Mouse (Mus musculus) midbrain, embryonic 14.5 days (tissue): ENCODE data around the gene Spsb2. TPM values are rescaled to one million over a fixed set of nuclear protein-coding genes. Genes with fewer than 3 reads are reported as not detected.
A peak's percentile ranks its signal among the peaks of the same experiment; 100 is the strongest.

Experiments
- ATAC-seq: fragments of 200-750 bp; cut with Nextera tagmentation; 2 replicates; pipeline ENCODE4 v1.8.0; 2017; ENCODE audit warnings: moderate number of reproducible peaks, moderate library complexity; ENCODE audit not compliant: low FRiP score, low TSS enrichment
- DNase-seq: peaks from one replicate; pipeline ENCODE4 v3.0.0-alpha.2; 2015
- H3K27ac ChIP-seq: fragments of 300-500 bp; sonication (generic); replicated peaks from 2 replicates; pipeline ENCODE4 v1.5.1; 2014; ENCODE audit warnings: mild to moderate bottlenecking, low read depth, low read length, moderate library complexity
- H3K27me3 ChIP-seq: fragments of 300-500 bp; sonication (generic); 2 replicates; pipeline ENCODE4 v1.6.1; 2014; ENCODE audit warnings: low read length, control low read depth, mixed read lengths; ENCODE audit not compliant: control insufficient read depth, insufficient read depth
- H3K36me3 ChIP-seq: fragments of 300-500 bp; sonication (generic); 2 replicates; pipeline ENCODE4 v1.6.1; 2014; ENCODE audit warnings: low read length, control low read depth; ENCODE audit not compliant: control insufficient read depth, insufficient read depth
- H3K4me1 ChIP-seq: fragments of 300-500 bp; sonication (generic); 2 replicates; pipeline ENCODE4 v1.6.1; 2014; ENCODE audit warnings: mild to moderate bottlenecking, antibody characterized with exemption, low read length, control low read depth; ENCODE audit not compliant: control insufficient read depth, insufficient read depth
- H3K4me2 ChIP-seq: fragments of 300-500 bp; sonication (generic); 2 replicates; pipeline ENCODE4 v1.6.1; 2014; ENCODE audit warnings: mild to moderate bottlenecking, low read length, moderate library complexity
- H3K4me3 ChIP-seq: fragments of 300-500 bp; sonication (generic); replicated peaks from 2 replicates; pipeline ENCODE4 v1.5.1; 2014; ENCODE audit warnings: low read depth, low read length
- H3K9ac ChIP-seq: fragments of 300-500 bp; sonication (generic); replicated peaks from 2 replicates; pipeline ENCODE4 v1.6.1; 2014; ENCODE audit warnings: mild to moderate bottlenecking, low read length, moderate library complexity
- H3K9me3 ChIP-seq: fragments of 300-500 bp; sonication (generic); 2 replicates; pipeline ENCODE4 v1.6.1; 2016; ENCODE audit warnings: low read length, control low read depth, mixed read lengths; ENCODE audit not compliant: control insufficient read depth
- WGBS: fragments of 180-500 bp; shearing (Covaris S2); extraction: QIAGEN DNeasy Blood & Tissue Kit; methylation state at CpG from one replicate; pipeline ENCODE4 v1.1.7; 2014; 5-methylcytosine and 5-hydroxymethylcytosine counted together
- polyA plus RNA-seq: library from polyadenylated mRNA; unstranded; fragments of >200 nt; fragmentation: Nextera tagmentation; extraction: Ambion mirVana; gene quantifications from 2 replicates; pipeline ENCODE4 v1.2.1, GENCODE M21; 2014

The Spsb2 gene
- polyA plus RNA-seq, 1 experiment from 2014 or later = 6.3 TPM

DNA sequence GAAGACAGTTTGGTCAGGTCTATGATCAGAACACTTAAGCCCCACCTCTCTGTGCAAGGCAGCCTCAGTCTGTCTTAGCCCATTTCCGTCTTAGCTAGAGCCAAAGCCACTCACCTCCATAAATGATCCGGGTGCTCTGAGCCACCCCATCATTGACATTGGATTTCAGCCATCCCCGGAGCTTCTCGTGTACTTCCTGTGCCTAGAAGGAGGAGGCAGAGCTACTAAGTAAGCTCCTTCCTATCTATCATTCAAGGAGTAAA lies 2.9 kb downstream of the Spsb2 start:
- ATAC-seq = no peak
- Histone ChIP-seq H3K4me3 (no peak overlapping the region), H3K27me3 (no peaks in the 10 kb centered on the region), H3K9ac (no peak overlapping the region), H3K36me3 (peaks cover 29% of the 10 kb centered on the region), H3K4me2 (peak overlapping the region; percentile 4; the same call in 1 of the 2 replicates), H3K27ac (no peak overlapping the region), H3K4me1 (peaks cover 42% of the 10 kb centered on the region), H3K9me3 (no peaks in the 10 kb centered on the region)
- 89% methylated on average over 4 of the region's 4 CpGs for WGBS
- DNase-seq = no peak

DNA sequence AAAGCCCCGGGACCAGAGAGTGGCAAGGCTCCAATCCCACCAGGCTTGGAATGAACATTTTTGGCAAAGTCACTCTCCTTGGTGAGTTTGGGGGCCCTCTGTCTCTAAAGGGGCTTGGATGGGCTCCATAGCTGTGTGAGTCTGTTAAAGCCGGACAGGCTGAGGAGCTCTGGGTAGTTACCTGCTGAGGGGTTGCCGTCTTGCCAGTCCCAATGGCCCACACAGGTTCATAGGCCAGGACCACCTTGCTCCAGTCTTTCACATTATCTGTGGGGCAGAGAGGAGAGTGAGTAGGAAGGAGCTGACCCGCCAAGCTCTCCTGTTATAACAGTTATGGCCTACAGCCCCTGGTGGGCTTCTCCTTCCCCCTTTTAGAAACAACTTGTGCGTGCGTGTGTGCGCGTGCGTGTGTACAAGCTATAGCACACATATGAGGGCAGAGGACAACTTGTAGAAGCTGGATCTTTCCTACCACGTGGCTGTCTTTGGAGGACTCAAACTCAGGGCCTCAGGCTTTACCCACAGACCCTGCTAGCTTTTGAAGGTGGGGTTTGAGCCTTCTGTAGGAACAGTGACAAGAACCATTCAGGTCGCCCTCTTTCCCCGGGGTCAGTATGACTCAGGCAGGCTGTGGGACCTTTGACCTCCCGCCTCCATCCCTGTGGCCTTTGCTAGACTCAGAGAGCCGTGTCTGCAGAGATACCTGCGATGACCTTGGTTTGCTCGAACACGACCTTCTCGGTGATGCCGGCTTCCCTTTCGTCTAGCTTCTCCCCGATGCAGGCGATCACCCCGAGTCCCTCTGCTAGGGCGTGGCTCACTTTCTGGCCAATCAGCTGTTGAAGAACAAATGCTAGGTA lies 3.5 kb downstream of the Spsb2 start:
- H3K27ac ChIP-seq = no peak overlapping the region
- no peak overlapping the region for H3K9ac ChIP-seq
- WGBS = 87% methylated on average over 24 of the region's 24 CpGs
- DNase-seq (no peak), ATAC-seq (no peak)
- H3K27me3 ChIP-seq = no peaks in the 10 kb centered on the region
- H3K4me3 ChIP-seq = peak overlapping the region; percentile 62
- peaks cover 35% of the 10 kb centered on the region for H3K36me3 ChIP-seq
- H3K4me1 ChIP-seq = peaks cover 40% of the 10 kb centered on the region
- no peaks in the 10 kb centered on the region for H3K9me3 ChIP-seq
- peak overlapping the region; percentile 92 for H3K4me2 ChIP-seq

DNA sequence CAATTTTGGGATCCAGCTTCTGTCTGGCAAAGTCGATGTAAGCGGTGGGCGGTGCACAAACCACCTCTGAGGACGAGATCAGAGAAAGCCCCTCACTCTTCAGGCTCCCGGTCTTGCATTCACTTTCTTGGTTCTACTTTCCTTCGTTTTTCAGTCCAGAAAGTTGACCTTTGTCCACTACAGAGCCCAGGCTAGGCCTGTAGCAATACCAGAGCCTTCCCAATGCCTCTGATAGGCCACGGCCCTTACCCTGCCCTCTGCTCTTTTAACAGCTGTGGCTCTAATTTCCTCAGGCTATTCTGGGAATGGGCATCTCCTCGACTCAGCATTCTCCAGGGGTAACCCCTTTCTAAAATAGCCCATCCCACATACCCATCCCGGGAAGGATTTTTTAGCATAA lies 4.4 kb downstream of the Spsb2 start:
- H3K36me3 ChIP-seq = peaks cover 44% of the 10 kb centered on the region
- DNase-seq (peak; percentile 9), ATAC-seq (no peak)
- no peaks in the 10 kb centered on the region for H3K9me3 ChIP-seq
- H3K4me2 ChIP-seq = peak overlapping the region; percentile 92
- H3K9ac ChIP-seq = peak overlapping the region; percentile 73
- WGBS = 19% methylated on average over 9 of the region's 9 CpGs
- peak overlapping the region; percentile 62 for H3K4me3 ChIP-seq
- peak overlapping the region; percentile 85 for H3K27ac ChIP-seq
- no peaks in the 10 kb centered on the region for H3K27me3 ChIP-seq
- H3K4me1 ChIP-seq = peaks cover 40% of the 10 kb centered on the region

- Histone ChIP-seq H3K4me2 (peak overlapping the region; percentile 92), H3K9ac (peak overlapping the region; percentile 73), H3K27me3 (no peaks in the 10 kb centered on the region), H3K27ac (peak overlapping the region; percentile 85), H3K4me1 (peaks cover 39% of the 10 kb centered on the region), H3K9me3 (no peaks in the 10 kb centered on the region), H3K4me3 (peak overlapping the region; percentile 62), H3K36me3 (peaks cover 50% of the 10 kb centered on the region)
- WGBS = 0% methylated on average over 18 of the region's 18 CpGs
- peak; percentile 66 for ATAC-seq
- DNase-seq = peak; percentile 87
Observed at GRCm38 (mm10) chr6:124813496-124813895, 5.0 kb downstream of the Spsb2 start.

GRCm38 (mm10) chr6:124813933-124814332 lies 5.5 kb downstream of the Spsb2 start, which contains the start of gene Tpi1:
Gene Tpi1, minus strand, starts transcription at chr6:124814296.
- Histone ChIP-seq H3K4me3 (peak within 1 kb of the TSS; percentile 62), H3K27me3 (no peaks in the 10 kb centered on the region), H3K27ac (peak within 1 kb of the TSS; percentile 85), H3K36me3 (peaks cover 55% of the 10 kb centered on the region), H3K9me3 (no peaks in the 10 kb centered on the region), H3K9ac (peak within 1 kb of the TSS; percentile 73), H3K4me2 (peak within 1 kb of the TSS; percentile 92), H3K4me1 (peaks cover 35% of the 10 kb centered on the region)
- under 1% methylated on average over 22 of the region's 22 CpGs for WGBS
- ATAC-seq (peak; percentile 81), DNase-seq (peak; percentile 88)

GRCm38 (mm10) chr6:124814448-124814847 lies 6.0 kb downstream of the Spsb2 start:
- Histone ChIP-seq H3K9me3 (no peaks in the 10 kb centered on the region), H3K27me3 (no peaks in the 10 kb centered on the region), H3K4me2 (peak overlapping the region; percentile 92), H3K27ac (0 out of 2 replicates have a peak overlapping the region, but pooled peaks have one; percentile 85), H3K4me1 (peaks cover 29% of the 10 kb centered on the region), H3K36me3 (peaks cover 60% of the 10 kb centered on the region), H3K9ac (no peak overlapping the region), H3K4me3 (peak overlapping the region; percentile 62)
- DNase-seq = no peak
- peak; percentile 55; the same call in 1 of the 2 replicates for ATAC-seq
- WGBS = 41% methylated on average over 8 of the region's 8 CpGs

DNA sequence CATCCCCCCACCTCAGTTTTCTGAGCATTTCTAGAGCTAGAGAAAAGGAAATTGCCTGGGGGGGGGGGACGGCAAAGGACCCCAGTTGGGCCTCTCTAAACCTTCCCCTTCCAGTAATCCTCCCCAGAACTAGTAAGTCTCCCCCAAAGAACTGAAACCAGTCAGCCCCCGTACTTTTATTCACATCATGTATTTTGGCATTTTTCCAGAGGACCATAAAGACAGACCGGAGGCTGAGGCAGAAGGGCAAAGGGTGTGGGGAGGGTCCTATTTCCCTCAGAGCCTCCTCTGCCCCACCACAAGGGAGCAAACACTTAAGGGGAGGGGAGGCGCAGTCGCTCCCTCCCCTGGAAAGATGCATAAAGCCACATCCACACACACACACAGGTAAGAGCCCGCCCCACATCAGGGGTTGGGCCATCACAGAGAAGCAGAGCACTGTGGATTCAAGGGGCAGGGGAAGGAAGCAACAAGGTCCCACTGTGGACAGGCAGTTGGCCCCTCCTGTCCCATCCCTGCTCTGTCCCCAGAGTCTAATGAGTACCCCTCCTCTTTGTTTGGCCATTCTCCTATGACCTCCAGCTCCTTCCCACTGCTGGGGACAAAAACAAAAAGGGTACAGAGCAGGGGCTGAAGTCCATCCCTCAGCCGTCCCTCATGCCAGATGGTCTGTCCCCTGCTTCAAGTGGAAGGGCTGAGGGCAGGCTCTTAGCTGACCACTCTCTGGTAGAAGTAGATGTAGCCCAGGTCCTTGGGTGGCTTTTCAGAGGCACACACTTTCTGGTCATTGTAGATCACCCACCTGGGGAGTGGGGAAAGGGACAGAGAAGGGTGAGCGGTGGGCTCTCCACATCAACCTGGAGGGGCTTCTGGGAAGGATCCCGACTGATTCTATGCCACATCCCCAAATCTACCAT lies 6.7 kb downstream of the Spsb2 start:
- Histone ChIP-seq H3K4me2 (peak overlapping the region; percentile 92; the same call in 1 of the 2 replicates), H3K4me3 (no peak overlapping the region), H3K36me3 (peaks cover 65% of the 10 kb centered on the region), H3K27ac (no peak overlapping the region), H3K27me3 (no peaks in the 10 kb centered on the region), H3K9me3 (no peaks in the 10 kb centered on the region), H3K4me1 (peaks cover 25% of the 10 kb centered on the region), H3K9ac (no peak overlapping the region)
- ATAC-seq (no peak), DNase-seq (no peak)
- WGBS = 70% methylated on average over 9 of the region's 9 CpGs

DNA sequence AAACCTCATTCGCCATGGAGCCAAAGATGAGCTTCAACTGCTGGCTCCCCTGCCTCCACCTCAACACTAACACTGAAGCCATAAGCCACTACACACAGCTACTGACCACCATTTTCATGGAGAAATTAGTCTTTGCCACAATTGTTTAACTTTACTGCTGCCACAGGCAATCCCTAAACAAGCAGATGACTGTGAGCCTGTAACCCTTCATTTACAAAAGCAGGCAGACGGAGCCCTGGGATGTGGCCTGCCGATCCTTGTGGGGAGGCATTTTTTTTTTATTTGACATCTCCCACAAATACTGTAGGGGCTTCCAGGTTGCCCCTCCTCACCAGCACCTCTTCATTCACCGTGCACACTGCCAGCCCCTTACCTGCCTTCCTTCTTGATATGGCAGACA lies 8.2 kb downstream of the Spsb2 start:
- H3K4me3 ChIP-seq = no peak overlapping the region
- WGBS = 90% methylated on average over 4 of the region's 4 CpGs
- DNase-seq (no peak), ATAC-seq (no peak)
- peaks cover 74% of the 10 kb centered on the region for H3K36me3 ChIP-seq
- H3K9me3 ChIP-seq = no peaks in the 10 kb centered on the region
- no peak overlapping the region for H3K27ac ChIP-seq
- H3K9ac ChIP-seq = no peak overlapping the region
- no peak overlapping the region for H3K4me2 ChIP-seq
- peaks cover 25% of the 10 kb centered on the region for H3K4me1 ChIP-seq
- no peaks in the 10 kb centered on the region for H3K27me3 ChIP-seq
